Mouse (Mus musculus): ENCODE data around the gene Afp. TPM values are rescaled to one million over a fixed set of nuclear protein-coding genes. Genes with fewer than 3 reads are reported as not detected.

The Afp gene
- polyA plus RNA-seq, 1 experiment = 0.25 TPM

DNA sequence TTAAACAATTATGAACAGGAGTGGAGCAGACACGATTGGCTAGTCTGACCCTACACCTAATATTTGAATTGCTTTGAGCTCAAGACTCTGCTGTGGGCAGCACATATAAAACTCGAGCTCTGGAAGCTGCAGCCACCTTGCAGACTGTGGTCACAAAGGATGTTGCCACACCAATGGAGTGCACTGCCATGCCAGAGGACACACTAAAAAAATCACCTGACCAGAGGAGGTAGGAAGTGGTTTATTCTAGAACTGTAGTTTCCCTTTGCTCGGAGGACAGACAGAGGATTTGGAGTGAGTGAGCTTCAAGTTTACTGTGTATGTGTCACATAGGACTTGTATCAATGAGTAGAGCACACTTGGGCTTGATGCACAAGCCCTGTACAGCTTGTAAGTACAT, 65.5 kb downstream of the Afp start:
- TF ChIP-seq CTCF (IDR thresholded peaks at IDR 0.05; ENCODE audit: extremely low read depth, insufficient read depth, low read length) (no peak), POLR2A (IDR thresholded peaks at IDR 0.05; ENCODE audit: extremely low read depth, insufficient read depth, low read length) (no peak)
- Histone ChIP-seq H3K27ac (ENCODE audit: insufficient read depth, low read length) (no peak overlapping the region), H3K4me3 (ENCODE audit: insufficient read depth, low read length) (no peak overlapping the region), H3K4me1 (ENCODE audit: control insufficient read depth, insufficient read depth, low read length) (no peaks in the 10 kb centered on the region)

Other genes with a start within 250 kb of the Afp start
- 53.5 and 55.1 TPM in 2 replicates for gene Ankrd17, start 124.2 kb upstream of the Afp start, polyA plus RNA-seq (2012; rRNA removed)
- gene Gm9958, start 123.5 kb upstream of the Afp start, polyA plus RNA-seq (2012; rRNA removed) = 1.5 and 2.2 TPM in 2 replicates
- 0.19 and 1.2 TPM in 2 replicates for gene Alb, start 29.8 kb upstream of the Afp start, polyA plus RNA-seq (2012; rRNA removed)
- gene Afm, start 28.2 kb downstream of the Afp start, polyA plus RNA-seq (2012; rRNA removed) = not detected in 2 replicates
- gene 5830473C10Rik, start 70.4 kb downstream of the Afp start, polyA plus RNA-seq (2012; rRNA removed) = 0.11 and 0.13 TPM in 2 replicates
- gene Rassf6, start 149.9 kb downstream of the Afp start, polyA plus RNA-seq (2012; rRNA removed) = 0.45 and 1.1 TPM in 2 replicates

All from cortical plate, adult 2 months (tissue).